Mouse (Mus musculus) forebrain, embryonic 13.5 days (tissue): ENCODE results near the gene 1700003F12Rik. TPM values are rescaled to one million over a fixed set of nuclear protein-coding genes. Genes with fewer than 3 reads are reported as not detected.

Experiments
- ATAC-seq: fragments of 200-750 bp; cut with Nextera tagmentation; 2 replicates; pipeline ENCODE4 v1.8.0; 2017
- H3K27ac ChIP-seq: fragments of 300-500 bp; sonication (generic); 2 replicates; pipeline ENCODE4 v1.5.1; 2015; ENCODE audit warnings: inconsistent platforms, mild to moderate bottlenecking, moderate library complexity
- H3K27me3 ChIP-seq: fragments of 300-500 bp; sonication (generic); 2 replicates; pipeline ENCODE4 v1.6.1; 2015; ENCODE audit warnings: mild to moderate bottlenecking, inconsistent platforms
- H3K36me3 ChIP-seq: fragments of 300-500 bp; sonication (generic); 2 replicates; pipeline ENCODE4 v1.6.1; 2015; ENCODE audit warnings: mild to moderate bottlenecking, inconsistent platforms; ENCODE audit not compliant: poor library complexity, severe bottlenecking
- H3K4me1 ChIP-seq: fragments of 300-500 bp; sonication (generic); 2 replicates; pipeline ENCODE4 v1.6.1; 2015; ENCODE audit warnings: inconsistent platforms
- H3K4me2 ChIP-seq: fragments of 300-500 bp; sonication (generic); 2 replicates; pipeline ENCODE4 v1.6.1; 2015; ENCODE audit warnings: inconsistent platforms, mild to moderate bottlenecking, moderate library complexity
- H3K4me3 ChIP-seq: fragments of 300-500 bp; sonication (generic); 2 replicates; pipeline ENCODE4 v1.5.1; 2015; ENCODE audit warnings: mild to moderate bottlenecking, inconsistent platforms
- H3K9ac ChIP-seq: fragments of 300-500 bp; sonication (generic); 2 replicates; pipeline ENCODE4 v1.6.1; 2015; ENCODE audit warnings: mild to moderate bottlenecking, inconsistent platforms
- H3K9me3 ChIP-seq: fragments of 300-500 bp; sonication (generic); replicated peaks from 2 replicates; pipeline ENCODE4 v1.6.1; 2016; ENCODE audit warnings: inconsistent platforms
- WGBS: fragments of 180-500 bp; shearing (Covaris S2); methylation state at CpG from one replicate; pipeline ENCODE4 v1.1.7; 2015; 5-methylcytosine and 5-hydroxymethylcytosine counted together
- polyA plus RNA-seq: library from polyadenylated mRNA; unstranded; fragments of >200 nt; fragmentation: Nextera tagmentation; extraction: Ambion mirVana; gene quantifications from 2 replicates; pipeline ENCODE4 v1.2.1, GENCODE M21; 2015

Gene 1700003F12Rik
- polyA plus RNA-seq, 1 experiment from 2014 or later, result 1.4 TPM

- no peak overlapping the region for H3K4me2 ChIP-seq
- peaks cover 42% of the 10 kb centered on the region for H3K4me1 ChIP-seq
- peaks cover 6% of the 10 kb centered on the region; the same call in 1 of the 2 replicates for H3K36me3 ChIP-seq
- no peak overlapping the region for H3K4me3 ChIP-seq
- H3K9me3 ChIP-seq, result no peaks in the 10 kb centered on the region
- H3K27ac ChIP-seq, result no peak overlapping the region
- no peak overlapping the region for H3K9ac ChIP-seq
- ATAC-seq, result no peak
- WGBS, result 72% methylated on average over 2 of the region's 2 CpGs
- peaks cover 28% of the 10 kb centered on the region for H3K27me3 ChIP-seq
Observed at GRCm38 (mm10) chr2:154550937-154551336, 4.1 kb downstream of the 1700003F12Rik start.

GRCm38 (mm10) chr2:154551476-154551875 lies 4.6 kb downstream of the 1700003F12Rik start, which contains the start of gene Actl10:
Actl10 (plus strand) TSS chr2:154551776.
- Histone ChIP-seq H3K36me3 (peaks cover 6% of the 10 kb centered on the region; the same call in 1 of the 2 replicates), H3K9me3 (no peaks in the 10 kb centered on the region), H3K27me3 (peaks cover 28% of the 10 kb centered on the region), H3K4me3 (no peak within 1 kb of the TSS), H3K4me2 (peak within 1 kb of the TSS; percentile 47), H3K9ac (peak within 1 kb of the TSS; percentile 43; the same call in 1 of the 2 replicates), H3K4me1 (peaks cover 42% of the 10 kb centered on the region), H3K27ac (peak within 1 kb of the TSS; percentile 51)
- 87% methylated on average over 4 of the region's 4 CpGs for WGBS
- ATAC-seq, result no peak

GRCm38 (mm10) chr2:154551927-154552326 lies 5.0 kb downstream of the 1700003F12Rik start:
- Histone ChIP-seq H3K4me1 (peaks cover 44% of the 10 kb centered on the region), H3K27ac (peak overlapping the region; percentile 51; the same call in 1 of the 2 replicates), H3K9me3 (no peaks in the 10 kb centered on the region), H3K4me3 (no peak overlapping the region), H3K27me3 (peaks cover 28% of the 10 kb centered on the region), H3K4me2 (peak overlapping the region; percentile 47), H3K9ac (0 out of 2 replicates have a peak overlapping the region, but pooled peaks have one; percentile 43), H3K36me3 (peaks cover 6% of the 10 kb centered on the region; the same call in 1 of the 2 replicates)
- 36% methylated on average over 21 of the region's 21 CpGs for WGBS
- ATAC-seq, result no peak; the same call in 1 of the 2 replicates

GRCm38 (mm10) chr2:154552424-154552907 lies 5.6 kb downstream of the 1700003F12Rik start:
- H3K27ac ChIP-seq, result peak overlapping the region; percentile 51; the same call in 1 of the 2 replicates
- no peaks in the 10 kb centered on the region for H3K9me3 ChIP-seq
- H3K4me1 ChIP-seq, result peaks cover 49% of the 10 kb centered on the region
- peak overlapping the region; percentile 47 for H3K4me2 ChIP-seq
- WGBS, result 27% methylated on average over 27 of the region's 27 CpGs
- peaks cover 6% of the 10 kb centered on the region; the same call in 1 of the 2 replicates for H3K36me3 ChIP-seq
- peaks cover 28% of the 10 kb centered on the region for H3K27me3 ChIP-seq
- H3K9ac ChIP-seq, result peak overlapping the region; percentile 43; the same call in 1 of the 2 replicates
- H3K4me3 ChIP-seq, result no peak overlapping the region
- peak; percentile 69 for ATAC-seq

- peaks cover 54% of the 10 kb centered on the region for H3K4me1 ChIP-seq
- H3K36me3 ChIP-seq, result peaks cover 6% of the 10 kb centered on the region
- no peaks in the 10 kb centered on the region for H3K9me3 ChIP-seq
- H3K27me3 ChIP-seq, result peaks cover 23% of the 10 kb centered on the region
- ATAC-seq, result no peak
- H3K4me3 ChIP-seq, result no peak overlapping the region
- no peak overlapping the region for H3K9ac ChIP-seq
- 84% methylated on average over 6 of the region's 6 CpGs for WGBS
- no peak overlapping the region for H3K27ac ChIP-seq
- no peak overlapping the region for H3K4me2 ChIP-seq
Observed at GRCm38 (mm10) chr2:154555235-154555634, 8.3 kb downstream of the 1700003F12Rik start.

GRCm38 (mm10) chr2:154557184-154557832 lies 10.4 kb downstream of the 1700003F12Rik start:
- Histone ChIP-seq H3K36me3 (peaks cover 23% of the 10 kb centered on the region), H3K9me3 (no peaks in the 10 kb centered on the region), H3K4me1 (peaks cover 45% of the 10 kb centered on the region), H3K4me3 (peak overlapping the region; percentile 37; the same call in 1 of the 2 replicates), H3K27ac (peak overlapping the region; percentile 40; the same call in 1 of the 2 replicates), H3K27me3 (0 out of 2 replicates have a peak, but pooled peaks cover 5% of the 10 kb centered on the region), H3K4me2 (peak overlapping the region; percentile 65), H3K9ac (no peak overlapping the region)
- ATAC-seq, result no peak
- WGBS, result 58% methylated on average over 5 of the region's 5 CpGs

GRCm38 (mm10) chr2:154558264-154559039 lies 11.6 kb downstream of the 1700003F12Rik start, which contains the start of gene Necab3:
Necab3 (minus strand) TSS chr2:154558890.
- Histone ChIP-seq H3K27me3 (no peaks in the 10 kb centered on the region), H3K36me3 (peaks cover 34% of the 10 kb centered on the region), H3K4me3 (peak within 1 kb of the TSS; percentile 37), H3K4me2 (peak within 1 kb of the TSS; percentile 65), H3K4me1 (peaks cover 37% of the 10 kb centered on the region), H3K9ac (peak within 1 kb of the TSS; percentile 63), H3K9me3 (no peaks in the 10 kb centered on the region), H3K27ac (peak within 1 kb of the TSS; percentile 51)
- WGBS, result 3% methylated on average over 31 of the region's 34 CpGs
- ATAC-seq, result peak; percentile 76

- Histone ChIP-seq H3K9ac (no peak overlapping the region), H3K27me3 (no peaks in the 10 kb centered on the region), H3K4me1 (peaks cover 51% of the 10 kb centered on the region), H3K27ac (peak overlapping the region; percentile 6; the same call in 1 of the 2 replicates), H3K4me2 (no peak overlapping the region), H3K4me3 (no peak overlapping the region), H3K36me3 (peaks cover 41% of the 10 kb centered on the region), H3K9me3 (no peaks in the 10 kb centered on the region)
- no peak for ATAC-seq
- 92% methylated on average over 21 of the region's 22 CpGs for WGBS
Observed at GRCm38 (mm10) chr2:154563612-154564170, 16.8 kb downstream of the 1700003F12Rik start.

GRCm38 (mm10) chr2:154565562-154565961 lies 18.7 kb downstream of the 1700003F12Rik start:
- Histone ChIP-seq H3K9ac (peak overlapping the region; percentile 45), H3K4me2 (peak overlapping the region; percentile 16), H3K36me3 (peaks cover 38% of the 10 kb centered on the region), H3K4me3 (no peak overlapping the region), H3K9me3 (no peaks in the 10 kb centered on the region), H3K27ac (peak overlapping the region; percentile 73), H3K27me3 (no peaks in the 10 kb centered on the region), H3K4me1 (peaks cover 51% of the 10 kb centered on the region)
- no peak for ATAC-seq
- 66% methylated on average over 3 of the region's 3 CpGs for WGBS

- Histone ChIP-seq H3K9ac (peak overlapping the region; percentile 40; the same call in 1 of the 2 replicates), H3K4me2 (peak overlapping the region; percentile 80), H3K4me1 (peaks cover 53% of the 10 kb centered on the region), H3K36me3 (peaks cover 28% of the 10 kb centered on the region), H3K27ac (peak overlapping the region; percentile 73; the same call in 1 of the 2 replicates), H3K27me3 (no peaks in the 10 kb centered on the region), H3K9me3 (no peaks in the 10 kb centered on the region), H3K4me3 (no peak overlapping the region)
- 54% methylated on average over 8 of the region's 8 CpGs for WGBS
- ATAC-seq, result no peak
Observed at GRCm38 (mm10) chr2:154566641-154567040, 19.8 kb downstream of the 1700003F12Rik start.

- no peak for ATAC-seq
Observed at GRCm38 (mm10) chr2:154567766-154568165, 20.9 kb downstream of the 1700003F12Rik start.

More at GRCm38 (mm10) chr2:154567766-154568165, 20.9 kb downstream of the 1700003F12Rik start:
- H3K4me2 ChIP-seq, result peak overlapping the region; percentile 80
- peak overlapping the region; percentile 79 for H3K9ac ChIP-seq
- H3K4me3 ChIP-seq, result peak overlapping the region; percentile 83
- peaks cover 21% of the 10 kb centered on the region for H3K36me3 ChIP-seq
- H3K27me3 ChIP-seq, result no peaks in the 10 kb centered on the region
- WGBS, result 66% methylated on average over 2 of the region's 2 CpGs
- H3K9me3 ChIP-seq, result no peaks in the 10 kb centered on the region
- peak overlapping the region; percentile 90 for H3K27ac ChIP-seq
- H3K4me1 ChIP-seq, result peaks cover 53% of the 10 kb centered on the region
